Mouse (Mus musculus): ENCODE data around the gene Ifna16.

GRCm38 (mm10) chr4:88676824-88677223 is at the start of gene Ifna16:
- TF ChIP-seq CTCF (IDR thresholded peaks at IDR 0.05; ENCODE audit: extremely low read depth, insufficient read depth, insufficient read length, insufficient replicate concordance) (no peak), POLR2A (IDR thresholded peaks at IDR 0.05; ENCODE audit: low read depth, low read length) (no peak)
